Mouse (Mus musculus): ENCODE measurements at regions not wholly inside any gene's neighbourhood (a gene's known extent, or its start where the extent isn't known, plus 50 kb on each side); places are given as distances from the start of the nearest gene placed in this dataset.
A peak's percentile ranks its signal among the peaks of the same experiment; 100 is the strongest.
"Not testable (repeated sequence)": the region's sequence is repeated elsewhere in the genome, so short reads cannot be mapped to it uniquely, and the experiment has no call there.

- DNase-seq (ENCODE audit: low read depth, low spot score): no peak
These were observed 52.8 kb upstream of the G2e3 start for GRCm38 (mm10) chr12:51294971-51295477.

GRCm38 (mm10) chr12:51278358-51278757 is 69.5 kb upstream of the G2e3 start:
- DNase-seq (ENCODE audit: low read depth, low spot score): no peak

GRCm38 (mm10) chr12:51275818-51276538 is 71.9 kb upstream of the G2e3 start:
- peak; percentile 5 for DNase-seq (ENCODE audit: low read depth, low spot score)

GRCm38 (mm10) chr12:51273486-51273885 is 74.4 kb upstream of the G2e3 start:
- peak; percentile 21 for DNase-seq (ENCODE audit: low read depth, low spot score)

- DNase-seq (ENCODE audit: low read depth, low spot score): no peak
These were observed 105.0 kb upstream of the G2e3 start for GRCm38 (mm10) chr12:51242839-51243238.

GRCm38 (mm10) chr12:51241131-51241781 is 106.6 kb upstream of the G2e3 start:
- no peak for DNase-seq (ENCODE audit: low read depth, low spot score)

- DNase-seq (ENCODE audit: low read depth, low spot score): no peak
These were observed 136.2 kb upstream of the G2e3 start for GRCm38 (mm10) chr12:51211691-51212090.

GRCm38 (mm10) chr12:51196289-51196688 is 151.6 kb upstream of the G2e3 start:
- DNase-seq (ENCODE audit: low read depth, low spot score): no peak

- peak; percentile 70 for DNase-seq (ENCODE audit: low read depth, low spot score)
These were observed 152.7 kb upstream of the G2e3 start for GRCm38 (mm10) chr12:51195136-51195535.

GRCm38 (mm10) chr12:51190754-51191153 is 157.1 kb upstream of the G2e3 start:
- DNase-seq (ENCODE audit: low read depth, low spot score): no peak

GRCm38 (mm10) chr12:51190186-51190585 is 157.7 kb upstream of the G2e3 start:
- DNase-seq (ENCODE audit: low read depth, low spot score): no peak

- no peak for DNase-seq (ENCODE audit: low read depth, low spot score)
These were observed 159.6 kb upstream of the G2e3 start for GRCm38 (mm10) chr12:51188229-51188628.

- no peak for DNase-seq (ENCODE audit: low read depth, low spot score)
These were observed 160.1 kb upstream of the G2e3 start for GRCm38 (mm10) chr12:51187726-51188125.

- DNase-seq (ENCODE audit: low read depth, low spot score): no peak
These were observed 162.1 kb upstream of the G2e3 start for GRCm38 (mm10) chr12:51185751-51186150.

GRCm38 (mm10) chr12:51174906-51175756 is 172.7 kb upstream of the G2e3 start:
- DNase-seq (ENCODE audit: low read depth, low spot score): no peak

- DNase-seq (ENCODE audit: low read depth, low spot score): no peak
These were observed 182.7 kb upstream of the G2e3 start for GRCm38 (mm10) chr12:51165186-51165585.

- no peak for DNase-seq (ENCODE audit: low read depth, low spot score)
These were observed 186.9 kb upstream of the G2e3 start for GRCm38 (mm10) chr12:51160995-51161394.

GRCm38 (mm10) chr12:51160122-51160521 is 187.7 kb upstream of the G2e3 start:
- no peak for DNase-seq (ENCODE audit: low read depth, low spot score)

GRCm38 (mm10) chr12:51147963-51148362 is 199.9 kb upstream of the G2e3 start:
- DNase-seq (ENCODE audit: low read depth, low spot score): no peak

- DNase-seq (ENCODE audit: low read depth, low spot score): no peak
These were observed 204.0 kb upstream of the G2e3 start for GRCm38 (mm10) chr12:51143840-51144239.

- no peak for DNase-seq (ENCODE audit: low read depth, low spot score)
These were observed 204.7 kb upstream of the G2e3 start for GRCm38 (mm10) chr12:51143196-51143595.

GRCm38 (mm10) chr12:51133676-51134075 is 214.2 kb upstream of the G2e3 start:
- DNase-seq (ENCODE audit: low read depth, low spot score): not testable (repeated sequence)

Data from skeletal muscle tissue, adult 2 months (tissue).